Mouse (Mus musculus) lung, embryonic 16.5 days (tissue): ENCODE measurements around the gene Mrpl42. TPM values are rescaled to one million over a fixed set of nuclear protein-coding genes. Genes with fewer than 3 reads are reported as not detected.
A peak's percentile ranks its signal among the peaks of the same experiment; 100 is the strongest.
"Not testable (repeated sequence)": the region's sequence is repeated elsewhere in the genome, so short reads cannot be mapped to it uniquely, and the experiment has no call there.

Experiments used
- ATAC-seq: fragments of 200-750 bp; cut with Nextera tagmentation; 2 replicates; pipeline ENCODE4 v1.8.0; 2017; ENCODE audit warnings: low read depth, mild to moderate bottlenecking, moderate library complexity
- H3K27ac ChIP-seq: fragments of 300-500 bp; sonication (generic); 2 replicates; pipeline ENCODE4 v1.5.1; 2014; ENCODE audit warnings: mild to moderate bottlenecking, control low read depth, low read length
- H3K27me3 ChIP-seq: fragments of 300-500 bp; sonication (generic); 2 replicates; pipeline ENCODE4 v1.6.1; 2014; ENCODE audit warnings: low read depth, low read length, mixed read lengths; ENCODE audit not compliant: control insufficient read depth, insufficient read depth
- H3K36me3 ChIP-seq: fragments of 300-500 bp; sonication (generic); 2 replicates; pipeline ENCODE4 v1.6.1; 2014; ENCODE audit warnings: low read length; ENCODE audit not compliant: control insufficient read depth, insufficient read depth
- H3K4me1 ChIP-seq: fragments of 300-500 bp; sonication (generic); replicated peaks from 2 replicates; pipeline ENCODE4 v1.6.1; 2014; ENCODE audit warnings: low read length, mixed read lengths; ENCODE audit not compliant: control insufficient read depth, insufficient read depth
- H3K4me2 ChIP-seq: fragments of 300-500 bp; sonication (generic); 2 replicates; pipeline ENCODE4 v1.6.1; 2014; ENCODE audit warnings: low read depth, low read length, control low read depth
- H3K4me3 ChIP-seq: fragments of 300-500 bp; sonication (generic); 2 replicates; pipeline ENCODE4 v1.5.1; 2014; ENCODE audit warnings: mild to moderate bottlenecking, low read length, control low read depth
- H3K9ac ChIP-seq: fragments of 300-500 bp; sonication (generic); 2 replicates; pipeline ENCODE4 v1.6.1; 2014; ENCODE audit warnings: low read length, control low read depth
- H3K9me3 ChIP-seq: fragments of 300-500 bp; sonication (generic); 2 replicates; pipeline ENCODE4 v1.6.1; 2016; ENCODE audit warnings: low read length; ENCODE audit not compliant: control insufficient read depth
- WGBS: fragments of 180-500 bp; shearing (Covaris S2); extraction: QIAGEN DNeasy Blood & Tissue Kit; methylation state at CpG from one replicate; pipeline ENCODE4 v1.1.7; 2014; 5-methylcytosine and 5-hydroxymethylcytosine counted together
- polyA plus RNA-seq: library from polyadenylated mRNA; unstranded; fragments of >200 nt; fragmentation: Nextera tagmentation; extraction: Ambion mirVana; gene quantifications from 2 replicates; pipeline ENCODE4 v1.2.1, GENCODE M21; 2015

Mrpl42 gene
- polyA plus RNA-seq = 298 and 313 TPM in 2 replicates

- Histone ChIP-seq H3K4me1 (peaks cover 9% of the 10 kb centered on the region), H3K9me3 (no peaks in the 10 kb centered on the region), H3K4me3 (peak within 1 kb of the TSS; percentile 63), H3K4me2 (peak within 1 kb of the TSS; percentile 73), H3K9ac (peak within 1 kb of the TSS; percentile 78), H3K27ac (peak within 1 kb of the TSS; percentile 74), H3K27me3 (no peaks in the 10 kb centered on the region), H3K36me3 (peaks cover 6% of the 10 kb centered on the region; the same call in 1 of the 2 replicates)
- ATAC-seq = peak; percentile 96
- WGBS = under 1% methylated on average over 35 of the region's 35 CpGs
These were observed at the start of gene Mrpl42 for GRCm38 (mm10) chr10:95501463-95502081. TSS of gene Mrpl42 (minus strand) at chr10:95501940.

GRCm38 (mm10) chr10:95550506-95550905, 48.8 kb upstream of the Mrpl42 start:
- Histone ChIP-seq H3K9me3 (no peaks in the 10 kb centered on the region), H3K4me1 (0 out of 2 replicates have a peak, but pooled peaks cover 2% of the 10 kb centered on the region), H3K27ac (no peak overlapping the region), H3K27me3 (no peaks in the 10 kb centered on the region), H3K36me3 (peaks cover 22% of the 10 kb centered on the region), H3K4me2 (no peak overlapping the region), H3K4me3 (no peak overlapping the region), H3K9ac (no peak overlapping the region)
- no peak for ATAC-seq
- WGBS = 65% methylated on average over 1 of the region's 1 CpGs

GRCm38 (mm10) chr10:95549080-95549479, 47.3 kb upstream of the Mrpl42 start:
- H3K9ac ChIP-seq, H3K9me3 ChIP-seq, H3K4me1 ChIP-seq, H3K27ac ChIP-seq, H3K4me3 ChIP-seq, ATAC-seq, H3K4me2 ChIP-seq, H3K27me3 ChIP-seq: not testable (repeated sequence)
- peaks cover 31% of the 10 kb centered on the region for H3K36me3 ChIP-seq
- WGBS = 82% methylated on average over 5 of the region's 5 CpGs

GRCm38 (mm10) chr10:95548154-95548826, 46.5 kb upstream of the Mrpl42 start:
- H3K9me3 ChIP-seq = no peaks in the 10 kb centered on the region
- no peak overlapping the region for H3K9ac ChIP-seq
- peaks cover 34% of the 10 kb centered on the region for H3K36me3 ChIP-seq
- H3K4me3 ChIP-seq = no peak overlapping the region
- peak overlapping the region; percentile 39; the same call in 1 of the 2 replicates for H3K27ac ChIP-seq
- whole genome bisulfite sequencing = 70% methylated on average over 11 of the region's 11 CpGs
- no peaks in the 10 kb centered on the region for H3K27me3 ChIP-seq
- 0 out of 2 replicates have a peak, but pooled peaks cover 2% of the 10 kb centered on the region for H3K4me1 ChIP-seq
- no peak for ATAC-seq
- no peak overlapping the region for H3K4me2 ChIP-seq

GRCm38 (mm10) chr10:95546178-95546577, 44.4 kb upstream of the Mrpl42 start:
- Histone ChIP-seq H3K4me3 (no peak overlapping the region), H3K27ac (no peak overlapping the region), H3K9ac (no peak overlapping the region), H3K36me3 (peaks cover 38% of the 10 kb centered on the region), H3K4me1 (0 out of 2 replicates have a peak, but pooled peaks cover 2% of the 10 kb centered on the region), H3K4me2 (no peak overlapping the region), H3K27me3 (no peaks in the 10 kb centered on the region), H3K9me3 (no peaks in the 10 kb centered on the region)
- no peak for ATAC-seq
- WGBS = 88% methylated on average over 2 of the region's 2 CpGs

GRCm38 (mm10) chr10:95545051-95545450, 43.3 kb upstream of the Mrpl42 start:
- Histone ChIP-seq H3K27me3 (no peaks in the 10 kb centered on the region), H3K27ac (no peak overlapping the region), H3K9ac (no peak overlapping the region), H3K36me3 (peaks cover 33% of the 10 kb centered on the region), H3K4me3 (no peak overlapping the region), H3K4me2 (no peak overlapping the region), H3K9me3 (no peaks in the 10 kb centered on the region), H3K4me1 (0 out of 2 replicates have a peak, but pooled peaks cover 2% of the 10 kb centered on the region)
- ATAC-seq = no peak
- 62% methylated on average over 4 of the region's 4 CpGs for WGBS

GRCm38 (mm10) chr10:95544651-95545050, 42.9 kb upstream of the Mrpl42 start:
- WGBS = 83% methylated on average over 2 of the region's 2 CpGs
- Histone ChIP-seq H3K4me2 (no peak overlapping the region), H3K4me3 (no peak overlapping the region), H3K9ac (no peak overlapping the region), H3K27me3 (no peaks in the 10 kb centered on the region), H3K9me3 (no peaks in the 10 kb centered on the region), H3K4me1 (0 out of 2 replicates have a peak, but pooled peaks cover 2% of the 10 kb centered on the region), H3K27ac (no peak overlapping the region), H3K36me3 (peaks cover 33% of the 10 kb centered on the region)
- ATAC-seq = no peak

- Histone ChIP-seq H3K27ac (no peak overlapping the region), H3K4me3 (no peak overlapping the region), H3K4me2 (no peak overlapping the region), H3K9me3 (no peaks in the 10 kb centered on the region), H3K36me3 (peaks cover 30% of the 10 kb centered on the region), H3K4me1 (0 out of 2 replicates have a peak, but pooled peaks cover 2% of the 10 kb centered on the region), H3K9ac (no peak overlapping the region), H3K27me3 (no peaks in the 10 kb centered on the region)
- no peak for ATAC-seq
These were observed 42.3 kb upstream of the Mrpl42 start for GRCm38 (mm10) chr10:95544004-95544403.

GRCm38 (mm10) chr10:95543377-95543776, 41.6 kb upstream of the Mrpl42 start:
- Histone ChIP-seq H3K4me1 (0 out of 2 replicates have a peak, but pooled peaks cover 2% of the 10 kb centered on the region), H3K4me3 (no peak overlapping the region), H3K9ac (no peak overlapping the region), H3K27ac (no peak overlapping the region), H3K4me2 (no peak overlapping the region), H3K36me3 (peaks cover 27% of the 10 kb centered on the region), H3K27me3 (no peaks in the 10 kb centered on the region), H3K9me3 (no peaks in the 10 kb centered on the region)
- ATAC-seq = no peak
- WGBS = 87% methylated on average over 2 of the region's 2 CpGs
